Mouse (Mus musculus) ovary, adult 18-20 months (tissue): ENCODE data around the gene Foxred1.

Source experiments
- DNase-seq: peaks from one replicate; pipeline ENCODE4 v3.0.0; 2022; ENCODE audit warnings: low spot score, mixed read lengths

Gene Foxred1

GRCm38 (mm10) chr9:35192983-35193542 lies 17.8 kb downstream of the Foxred1 start:
- no peak for DNase-seq

GRCm38 (mm10) chr9:35188700-35189099 lies 22.2 kb downstream of the Foxred1 start:
- no peak for DNase-seq

- DNase-seq, result no peak
Measured at GRCm38 (mm10) chr9:35187351-35187903, 23.4 kb downstream of the Foxred1 start.

- no peak for DNase-seq
Measured at GRCm38 (mm10) chr9:35186430-35186829, 24.4 kb downstream of the Foxred1 start.

- DNase-seq, result no peak
Measured at GRCm38 (mm10) chr9:35183359-35183758, 27.5 kb downstream of the Foxred1 start.

GRCm38 (mm10) chr9:35182832-35183231 lies 28.0 kb downstream of the Foxred1 start:
- DNase-seq, result no peak

GRCm38 (mm10) chr9:35176124-35176659 lies 34.7 kb downstream of the Foxred1 start:
- DNase-seq, result no peak

GRCm38 (mm10) chr9:35175251-35176123 lies 35.4 kb downstream of the Foxred1 start, which contains the start of gene Dcps:
TSS of gene Dcps (minus strand) at chr9:35176061.
- peak; percentile 86 for DNase-seq

GRCm38 (mm10) chr9:35173331-35173730 lies 37.5 kb downstream of the Foxred1 start:
- no peak for DNase-seq

- no peak for DNase-seq
Measured at GRCm38 (mm10) chr9:35170071-35170470, 40.8 kb downstream of the Foxred1 start.

GRCm38 (mm10) chr9:35166798-35167635 lies 43.8 kb downstream of the Foxred1 start:
- DNase-seq, result no peak

- DNase-seq, result no peak
Measured at GRCm38 (mm10) chr9:35166144-35166797, 44.6 kb downstream of the Foxred1 start.

GRCm38 (mm10) chr9:35164142-35164874 lies 46.5 kb downstream of the Foxred1 start:
- DNase-seq, result no peak

GRCm38 (mm10) chr9:35163011-35163690 lies 47.7 kb downstream of the Foxred1 start:
- DNase-seq, result peak; percentile 44

- no peak for DNase-seq
Measured at GRCm38 (mm10) chr9:35161721-35162120, 49.1 kb downstream of the Foxred1 start.

- no peak for DNase-seq
Measured at GRCm38 (mm10) chr9:35160662-35161061, 50.2 kb downstream of the Foxred1 start.

- no peak for DNase-seq
Measured at GRCm38 (mm10) chr9:35158477-35158876, 52.4 kb downstream of the Foxred1 start.

- DNase-seq, result no peak
Measured at GRCm38 (mm10) chr9:35156862-35157261, 54.0 kb downstream of the Foxred1 start.

- DNase-seq, result no peak
Measured at GRCm38 (mm10) chr9:35156002-35156710, 54.7 kb downstream of the Foxred1 start.
